Mouse (Mus musculus): ENCODE data around the gene Dppa2. TPM values are rescaled to one million over a fixed set of nuclear protein-coding genes. Genes with fewer than 3 reads are reported as not detected.
"Not testable (repeated sequence)": the region's sequence is repeated elsewhere in the genome, so short reads cannot be mapped to it uniquely, and the experiment has no call there.

The Dppa2 gene
- not detected in 2 replicates for polyA plus RNA-seq (2016; fragmentation: Nextera tagmentation; extraction: Ambion mirVana)

DNA sequence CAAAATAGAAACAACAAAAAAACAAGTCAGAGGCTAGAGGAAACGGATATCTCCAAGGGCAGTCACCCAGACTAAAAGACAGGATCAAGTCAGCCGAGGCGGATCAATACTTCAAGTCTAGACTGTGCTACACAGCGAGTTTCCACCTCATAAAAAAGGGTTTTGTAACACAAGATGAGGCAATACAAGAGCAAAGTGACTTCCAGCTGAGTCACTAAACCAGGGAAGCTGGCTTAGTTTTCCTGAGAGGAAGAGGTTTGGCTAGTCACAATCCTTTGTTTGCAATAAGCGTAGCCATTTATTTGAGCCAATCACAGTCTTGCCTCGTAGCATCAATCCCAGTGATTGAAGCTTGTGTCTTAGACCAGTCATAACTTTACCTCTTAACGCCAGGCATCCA is at the start of gene Dppa2:
Dppa2 (plus strand) TSS at position 400 of the 400 bp plus-strand sequence.
- 87% methylated on average over 7 of the region's 7 CpGs for WGBS

DNA sequence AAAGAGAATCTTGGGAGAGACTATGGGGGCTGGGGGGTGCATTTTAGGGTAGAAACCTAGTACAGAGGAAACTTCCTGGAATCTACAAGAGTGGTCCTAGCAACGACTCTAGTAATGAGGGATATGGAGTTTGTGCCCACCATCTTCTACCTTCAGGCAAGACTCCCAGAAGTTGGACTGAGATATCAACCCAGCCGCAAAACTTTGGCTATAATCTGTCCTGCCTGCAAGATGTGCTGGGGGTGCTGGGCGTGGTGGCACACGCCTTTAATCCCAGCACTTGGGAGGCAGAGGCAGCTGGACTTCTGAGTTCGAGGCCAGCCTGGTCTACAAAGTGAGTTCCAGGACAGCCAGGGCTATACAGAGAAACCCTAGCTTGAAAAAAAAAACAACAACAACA is 49.1 kb upstream of the Dppa2 start:
- H3K27me3 ChIP-seq (ENCODE audit: insufficient read depth, poor library complexity, severe bottlenecking), result no peaks in the 10 kb centered on the region
- no peaks in the 10 kb centered on the region for H3K36me3 ChIP-seq
- no peak overlapping the region for H3K27ac ChIP-seq
- WGBS, result 80% methylated on average over 5 of the region's 5 CpGs
- no peak for DNase-seq (ENCODE audit: low spot score)
- no peaks in the 10 kb centered on the region for H3K4me1 ChIP-seq
- H3K4me3 ChIP-seq, result no peak overlapping the region
- H3K9me3 ChIP-seq, result no peaks in the 10 kb centered on the region

More for the DNA sequence above, at the start of gene Dppa2:
- no peaks in the 10 kb centered on the region for H3K9me3 ChIP-seq
- DNase-seq (ENCODE audit: low spot score), result no peak
- no peak within 1 kb of the TSS for H3K4me3 ChIP-seq
- H3K36me3 ChIP-seq, result no peaks in the 10 kb centered on the region
- no peak within 1 kb of the TSS for H3K27ac ChIP-seq
- H3K27me3 ChIP-seq (ENCODE audit: insufficient read depth, poor library complexity, severe bottlenecking), result no peaks in the 10 kb centered on the region
- H3K4me1 ChIP-seq, result no peaks in the 10 kb centered on the region

DNA sequence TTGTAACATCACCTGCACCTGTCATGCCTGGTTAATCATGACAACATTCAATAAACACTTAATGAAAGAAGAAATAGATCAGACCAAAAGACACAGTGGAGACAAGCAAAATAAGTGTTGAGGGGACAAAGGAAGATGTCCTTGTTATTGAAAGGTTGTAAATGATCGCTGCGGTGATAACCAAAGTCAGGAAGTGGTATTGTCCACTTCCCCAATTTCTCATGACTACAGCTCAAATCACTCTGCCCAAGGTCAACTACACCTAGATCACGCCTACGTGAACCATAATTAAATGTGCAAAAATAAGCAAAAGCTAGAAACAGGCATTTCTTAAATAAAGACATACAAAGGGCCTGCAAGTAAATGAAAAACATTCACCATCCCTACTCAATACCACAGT is 44.2 kb upstream of the Dppa2 start:
- H3K9me3 ChIP-seq, result no peaks in the 10 kb centered on the region
- H3K36me3 ChIP-seq, result no peaks in the 10 kb centered on the region
- no peaks in the 10 kb centered on the region for H3K4me1 ChIP-seq
- no peak overlapping the region for H3K4me3 ChIP-seq
- no peaks in the 10 kb centered on the region for H3K27me3 ChIP-seq (ENCODE audit: insufficient read depth, poor library complexity, severe bottlenecking)
- no peak overlapping the region for H3K27ac ChIP-seq
- WGBS, result 89% methylated on average over 4 of the region's 4 CpGs
- no peak for DNase-seq (ENCODE audit: low spot score)

DNA sequence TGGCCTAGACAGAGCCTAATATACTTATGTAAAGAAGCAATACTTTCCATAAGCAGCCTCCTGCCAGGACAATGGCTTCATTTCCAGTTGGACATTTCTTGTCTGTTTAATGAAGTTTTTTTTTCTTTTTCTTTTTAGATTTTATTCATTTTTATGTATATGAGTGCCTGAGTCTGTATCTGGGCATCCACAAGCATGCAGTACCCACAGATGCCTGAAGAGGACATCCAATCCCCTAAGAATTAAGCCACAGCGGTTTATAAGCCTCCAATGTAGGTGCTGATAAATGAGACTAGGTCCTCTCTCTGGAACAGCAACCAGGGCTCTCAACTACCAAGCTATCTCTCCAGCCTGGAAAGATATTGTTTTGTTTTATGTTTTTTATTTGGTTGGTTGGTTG is 40.8 kb upstream of the Dppa2 start:
- Histone ChIP-seq H3K27ac (no peak overlapping the region), H3K36me3 (no peaks in the 10 kb centered on the region), H3K4me3 (no peak overlapping the region), H3K9me3 (no peaks in the 10 kb centered on the region), H3K4me1 (no peaks in the 10 kb centered on the region), H3K27me3 (ENCODE audit: insufficient read depth, poor library complexity, severe bottlenecking) (no peaks in the 10 kb centered on the region)
- WGBS, result 78% methylated on average over 1 of the region's 1 CpGs
- DNase-seq (ENCODE audit: low spot score), result no peak

DNA sequence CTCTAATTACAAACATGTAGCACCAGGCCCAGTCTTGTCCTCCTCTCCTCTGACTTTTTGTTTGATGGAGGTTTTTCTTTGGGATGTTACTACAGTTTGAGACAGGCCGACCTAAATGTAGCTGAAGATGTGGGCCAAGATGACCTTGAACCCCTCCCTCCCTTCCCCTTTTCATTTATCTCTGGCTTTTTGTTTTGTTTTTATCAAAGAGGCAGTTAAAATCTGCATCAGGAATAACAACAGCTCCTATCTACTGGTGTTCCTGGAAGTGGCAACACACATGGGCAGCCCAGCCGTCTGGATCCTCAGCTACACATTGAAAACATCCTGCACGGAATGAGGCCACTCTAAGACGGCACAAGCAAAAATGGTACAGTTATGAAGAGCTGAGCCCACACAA is 37.9 kb upstream of the Dppa2 start:
- Histone ChIP-seq H3K27me3 (ENCODE audit: insufficient read depth, poor library complexity, severe bottlenecking) (no peaks in the 10 kb centered on the region), H3K36me3 (no peaks in the 10 kb centered on the region), H3K27ac (no peak overlapping the region), H3K9me3 (no peaks in the 10 kb centered on the region), H3K4me1 (no peaks in the 10 kb centered on the region), H3K4me3 (no peak overlapping the region)
- WGBS, result 68% methylated on average over 4 of the region's 4 CpGs
- DNase-seq (ENCODE audit: low spot score), result no peak

DNA sequence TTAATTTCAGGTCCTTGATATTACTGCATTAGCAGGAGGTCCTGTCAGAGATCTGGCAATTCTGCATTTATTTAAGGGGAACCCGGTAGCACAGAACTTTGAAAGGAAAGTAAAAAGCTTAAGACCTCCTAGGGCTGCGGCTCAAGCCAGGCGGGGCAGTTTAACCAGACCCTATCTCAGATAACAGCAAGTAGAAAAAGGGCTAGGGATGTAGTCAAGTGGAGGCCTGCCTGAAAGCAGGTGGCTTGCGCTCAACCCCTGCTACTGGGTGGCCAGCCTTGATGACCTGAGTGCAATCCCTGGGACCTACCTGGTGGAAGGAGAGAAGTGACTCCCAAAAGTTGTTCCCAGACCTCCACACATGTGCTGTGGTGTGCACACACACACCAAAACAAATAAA is 26.8 kb upstream of the Dppa2 start:
- H3K4me1 ChIP-seq, result no peaks in the 10 kb centered on the region
- no peaks in the 10 kb centered on the region for H3K9me3 ChIP-seq
- H3K4me3 ChIP-seq, result no peak overlapping the region
- 51% methylated on average over 4 of the region's 4 CpGs for WGBS
- no peak overlapping the region for H3K27ac ChIP-seq
- H3K27me3 ChIP-seq (ENCODE audit: insufficient read depth, poor library complexity, severe bottlenecking), result no peaks in the 10 kb centered on the region
- no peak for DNase-seq (ENCODE audit: low spot score)
- no peaks in the 10 kb centered on the region for H3K36me3 ChIP-seq

DNA sequence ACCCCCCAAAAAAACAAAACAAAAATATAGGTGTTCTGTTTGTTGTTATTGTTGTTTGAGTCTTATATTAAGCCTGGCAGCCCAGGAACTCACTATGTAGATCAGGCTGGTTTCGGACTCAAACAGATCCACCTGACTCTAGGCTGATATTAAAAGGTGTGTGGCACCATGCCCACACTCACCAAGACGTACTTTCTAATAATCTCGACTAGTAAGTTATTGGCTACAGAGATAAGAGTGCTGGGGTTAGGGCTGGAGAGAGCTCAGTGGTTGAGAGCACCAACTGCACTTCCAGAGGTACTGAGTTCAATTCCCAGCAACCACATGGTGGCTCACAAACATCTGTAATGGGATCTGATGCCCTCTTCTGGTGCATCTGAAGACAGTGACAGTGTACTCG is 22.8 kb upstream of the Dppa2 start:
- Histone ChIP-seq H3K4me3 (no peak overlapping the region), H3K36me3 (no peaks in the 10 kb centered on the region), H3K27me3 (ENCODE audit: insufficient read depth, poor library complexity, severe bottlenecking) (no peaks in the 10 kb centered on the region), H3K4me1 (no peaks in the 10 kb centered on the region), H3K9me3 (no peaks in the 10 kb centered on the region), H3K27ac (no peak overlapping the region)
- WGBS, result 86% methylated on average over 4 of the region's 4 CpGs
- DNase-seq (ENCODE audit: low spot score), result no peak

DNA sequence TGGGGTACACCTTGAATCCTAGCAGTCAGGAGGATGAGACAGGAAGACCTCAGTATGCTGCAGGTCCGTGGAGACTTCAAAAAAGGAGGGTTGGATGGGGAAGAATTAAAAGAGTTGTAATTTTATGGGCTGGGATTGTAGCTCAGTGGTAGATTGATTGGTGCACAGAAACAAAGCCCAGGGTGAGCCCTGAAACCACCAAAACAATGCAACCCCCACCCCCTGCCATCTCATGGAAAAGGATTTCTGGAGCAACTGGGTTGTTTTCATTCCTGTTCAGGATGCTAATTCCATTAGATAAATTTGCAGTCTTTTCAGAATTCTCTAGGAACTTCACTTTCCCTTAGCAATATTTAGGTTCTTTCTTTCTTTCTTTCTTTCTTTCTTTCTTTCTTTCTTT is 20.9 kb upstream of the Dppa2 start:
- Histone ChIP-seq H3K27me3 (ENCODE audit: insufficient read depth, poor library complexity, severe bottlenecking) (no peaks in the 10 kb centered on the region), H3K9me3 (no peaks in the 10 kb centered on the region), H3K4me3 (no peak overlapping the region), H3K36me3 (no peaks in the 10 kb centered on the region), H3K4me1 (no peaks in the 10 kb centered on the region), H3K27ac (no peak overlapping the region)
- no peak for DNase-seq (ENCODE audit: low spot score)
- 81% methylated on average over 1 of the region's 1 CpGs for WGBS

DNA sequence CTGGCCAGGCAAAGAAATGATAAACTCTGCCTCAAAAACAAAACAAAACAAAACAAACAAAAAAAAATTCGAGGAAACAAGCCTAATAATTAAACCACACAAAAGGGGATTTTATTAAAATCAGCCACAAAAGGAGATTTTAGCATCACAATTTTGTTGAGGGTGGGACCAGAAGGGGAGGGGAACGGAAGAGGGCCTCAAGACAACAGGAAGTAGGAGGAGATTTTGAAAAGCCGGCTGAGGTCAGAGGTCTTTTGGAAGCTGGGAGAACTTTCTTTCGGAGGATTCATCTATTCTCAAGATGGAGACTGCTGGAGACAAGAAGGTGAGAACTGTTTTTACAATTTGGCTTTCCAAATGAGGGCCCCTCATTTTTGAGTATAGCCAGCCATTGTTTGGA is 20.2 kb upstream of the Dppa2 start, which contains the start of gene Dppa4:
Dppa4 (plus strand) TSS at position 217 of the 400 bp plus-strand sequence.
- Histone ChIP-seq H3K4me1 (no peaks in the 10 kb centered on the region), H3K27ac (no peak within 1 kb of the TSS), H3K36me3 (no peaks in the 10 kb centered on the region), H3K4me3 (no peak within 1 kb of the TSS), H3K9me3 (no peaks in the 10 kb centered on the region), H3K27me3 (ENCODE audit: insufficient read depth, poor library complexity, severe bottlenecking) (no peaks in the 10 kb centered on the region)
- DNase-seq (ENCODE audit: low spot score), result no peak
- 74% methylated on average over 4 of the region's 4 CpGs for WGBS

DNA sequence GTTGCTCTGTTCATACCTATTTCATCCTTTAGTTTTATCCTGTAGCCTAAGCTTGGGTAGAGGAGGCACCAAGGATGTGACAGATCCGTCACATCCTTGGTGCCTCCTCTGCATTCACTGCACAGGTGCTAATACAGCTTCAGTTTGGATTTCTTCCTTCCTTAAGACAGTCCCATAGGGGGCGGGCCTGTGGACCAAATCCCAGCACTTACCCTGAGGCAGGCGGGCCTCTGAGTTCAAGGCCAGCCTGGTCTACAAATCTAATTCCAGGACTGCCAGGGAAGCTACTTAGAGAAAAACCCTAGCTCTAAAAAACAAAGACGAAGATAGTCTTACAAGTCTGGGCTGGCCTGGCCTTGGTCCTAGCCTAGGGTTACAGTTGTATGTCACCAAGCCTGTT is 18.2 kb upstream of the Dppa2 start:
- Histone ChIP-seq H3K27ac (no peak overlapping the region), H3K4me1 (no peaks in the 10 kb centered on the region), H3K4me3 (no peak overlapping the region), H3K27me3 (ENCODE audit: insufficient read depth, poor library complexity, severe bottlenecking) (no peaks in the 10 kb centered on the region), H3K36me3 (no peaks in the 10 kb centered on the region), H3K9me3 (no peaks in the 10 kb centered on the region)
- WGBS, result 93% methylated on average over 4 of the region's 4 CpGs
- DNase-seq (ENCODE audit: low spot score), result no peak

DNA sequence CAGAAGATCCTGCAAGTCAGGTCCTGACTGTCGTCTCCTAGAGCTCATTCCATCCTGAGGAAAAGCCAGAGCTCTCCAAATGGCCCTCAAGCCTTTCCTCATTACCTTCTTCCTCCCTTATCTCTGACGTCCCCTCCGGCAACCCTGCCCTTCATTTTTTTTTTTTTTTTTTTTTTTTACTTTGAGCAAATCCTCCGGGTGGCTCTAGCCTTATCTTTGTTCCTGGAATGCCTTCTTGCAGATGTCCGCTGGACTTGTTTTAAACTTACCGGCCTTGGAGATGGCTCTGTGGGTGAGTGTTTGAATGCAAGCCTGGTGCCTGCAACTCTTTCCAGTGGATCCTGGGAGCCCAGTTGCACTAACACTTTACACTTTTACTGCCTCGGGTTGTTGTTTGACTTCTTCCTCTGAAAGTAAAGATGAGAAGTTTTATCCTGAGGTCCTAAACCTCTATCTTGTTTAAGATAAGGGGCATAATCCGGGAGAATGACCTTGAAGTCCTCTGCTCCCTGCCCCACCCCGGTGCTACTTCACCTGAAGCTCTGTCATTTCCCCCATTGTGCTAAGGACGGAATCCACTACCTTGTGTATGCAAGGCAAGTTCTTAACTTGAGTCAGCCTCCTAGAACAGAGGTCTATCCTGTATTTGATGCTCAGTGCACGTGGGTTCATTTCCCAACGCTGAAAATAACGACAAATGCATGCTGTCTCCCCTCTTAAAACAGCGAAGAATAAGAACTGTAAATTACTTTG is 6.1 kb upstream of the Dppa2 start:
- DNase-seq (ENCODE audit: low spot score), result no peak
- no peak overlapping the region for H3K4me3 ChIP-seq
- 36% methylated on average over 14 of the region's 14 CpGs for WGBS

DNA sequence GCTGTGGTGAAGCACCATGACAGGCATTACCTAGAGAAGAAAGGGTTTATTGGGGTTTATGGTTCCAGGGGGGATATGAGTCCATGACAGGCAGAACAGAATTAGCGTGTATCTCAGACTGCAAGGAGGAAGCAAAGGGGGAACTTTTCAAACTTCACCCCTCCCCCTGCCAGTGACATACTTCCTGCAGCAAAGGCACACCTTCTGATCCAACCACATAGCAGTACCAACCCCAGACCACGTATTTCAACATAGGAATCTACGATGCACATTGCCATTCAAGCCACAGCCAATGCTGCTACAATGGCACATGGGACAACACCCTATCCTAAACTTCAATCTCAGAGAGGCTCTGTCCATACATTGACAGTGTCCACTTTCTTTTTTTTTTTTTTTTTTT is 3.8 kb upstream of the Dppa2 start:
- WGBS, result 84% methylated on average over 3 of the region's 3 CpGs
- no peak for DNase-seq (ENCODE audit: low spot score)
- H3K9me3 ChIP-seq, result no peaks in the 10 kb centered on the region
- no peaks in the 10 kb centered on the region for H3K27me3 ChIP-seq (ENCODE audit: insufficient read depth, poor library complexity, severe bottlenecking)
- H3K27ac ChIP-seq, result no peak overlapping the region
- H3K36me3 ChIP-seq, result no peaks in the 10 kb centered on the region
- no peak overlapping the region for H3K4me3 ChIP-seq
- no peaks in the 10 kb centered on the region for H3K4me1 ChIP-seq

More for the DNA sequence above, 6.1 kb upstream of the Dppa2 start:
- Histone ChIP-seq H3K27ac (no peak overlapping the region), H3K4me1 (no peaks in the 10 kb centered on the region), H3K36me3 (no peaks in the 10 kb centered on the region), H3K27me3 (ENCODE audit: insufficient read depth, poor library complexity, severe bottlenecking) (no peaks in the 10 kb centered on the region), H3K9me3 (no peaks in the 10 kb centered on the region)

DNA sequence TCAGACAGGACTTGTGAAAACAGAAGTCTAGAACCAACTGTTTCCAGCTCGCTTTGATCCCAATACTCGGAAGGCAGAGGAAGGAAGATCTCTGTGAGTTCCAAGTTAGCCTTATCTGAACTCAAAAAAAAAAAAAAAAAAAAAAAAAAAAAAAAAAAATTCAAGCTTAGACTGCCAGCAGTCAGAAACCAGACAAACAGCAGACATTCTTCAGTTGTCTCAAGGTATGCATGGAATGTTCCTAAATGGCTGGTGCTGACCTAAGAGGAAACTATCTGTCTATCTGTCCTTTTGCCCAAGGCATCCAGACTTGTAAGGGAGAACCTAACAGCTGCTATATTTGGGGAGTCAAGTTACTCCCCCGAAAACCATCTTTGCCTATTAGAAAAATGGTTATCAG is 275 bp downstream of the Dppa2 start:
- DNase-seq (ENCODE audit: low spot score), result no peak
- WGBS, result 57% methylated on average over 3 of the region's 3 CpGs
- Histone ChIP-seq H3K4me3 (no peak overlapping the region), H3K27ac (no peak overlapping the region), H3K36me3 (no peaks in the 10 kb centered on the region), H3K9me3 (no peaks in the 10 kb centered on the region), H3K4me1 (no peaks in the 10 kb centered on the region), H3K27me3 (ENCODE audit: insufficient read depth, poor library complexity, severe bottlenecking) (no peaks in the 10 kb centered on the region)

DNA sequence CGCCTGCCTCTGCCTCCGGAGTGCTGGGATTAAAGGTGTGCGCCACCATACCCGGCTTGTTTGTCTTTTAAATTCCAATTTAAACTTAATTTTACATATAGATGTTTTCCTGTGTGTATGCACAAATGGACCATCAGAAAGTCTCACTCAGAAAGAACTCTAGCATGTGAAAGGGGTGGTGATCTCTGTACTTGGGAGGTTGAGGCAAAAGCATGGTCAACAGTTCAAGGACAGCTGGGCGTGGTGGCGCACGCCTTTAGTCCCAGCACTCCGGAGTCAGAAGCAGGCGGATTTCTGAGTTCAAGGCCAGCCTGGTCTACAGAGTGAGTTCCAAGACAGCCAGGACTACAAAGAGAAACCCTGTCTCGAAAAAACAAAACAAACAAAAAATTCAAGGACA is 5.2 kb downstream of the Dppa2 start:
- not testable (repeated sequence) for H3K4me3 ChIP-seq; H3K9me3 ChIP-seq; DNase-seq (ENCODE audit: low spot score); H3K4me1 ChIP-seq; H3K27me3 ChIP-seq (ENCODE audit: insufficient read depth, poor library complexity, severe bottlenecking); H3K36me3 ChIP-seq; H3K27ac ChIP-seq
- WGBS, result 87% methylated on average over 10 of the region's 10 CpGs
